Mouse (Mus musculus): ENCODE measurements around the gene Nsd1. TPM values are rescaled to one million over a fixed set of nuclear protein-coding genes. Genes with fewer than 3 reads are reported as not detected.
A peak's percentile ranks its signal among the peaks of the same experiment; 100 is the strongest.
"Not testable (repeated sequence)": the region's sequence is repeated elsewhere in the genome, so short reads cannot be mapped to it uniquely, and the experiment has no call there.

Nsd1 gene
- polyA plus RNA-seq, 1 experiment from 2014 or later: 78.7 TPM

DNA sequence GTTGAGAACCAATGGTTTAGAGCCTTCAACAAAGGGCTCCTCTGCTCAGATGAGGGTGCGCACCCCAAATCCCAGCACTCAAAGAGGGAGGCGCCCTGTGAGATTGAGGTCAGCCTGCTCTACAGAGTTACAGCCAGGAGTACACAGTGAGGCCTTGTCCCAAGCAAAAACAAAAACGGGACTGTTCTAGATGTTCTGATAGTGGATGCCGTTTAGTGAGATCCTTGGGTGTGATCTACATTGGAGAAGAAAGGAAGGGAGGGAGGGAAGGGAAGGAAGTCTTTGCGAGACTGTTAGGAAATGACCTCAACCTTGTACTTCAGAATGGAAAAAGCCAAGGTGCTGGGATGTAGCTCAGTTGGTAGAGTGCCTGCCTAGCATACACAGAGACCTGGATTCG is 33.3 kb upstream of the Nsd1 start:
- no peak for ATAC-seq (ENCODE audit: low FRiP score)
- H3K4me2 ChIP-seq (replicated peaks): no peak overlapping the region
- H3K9me3 ChIP-seq (replicated peaks): no peaks in the 10 kb centered on the region
- no peak overlapping the region for H3K9ac ChIP-seq
- H3K36me3 ChIP-seq: no peaks in the 10 kb centered on the region
- H3K4me3 ChIP-seq: no peak overlapping the region
- H3K4me1 ChIP-seq: peaks cover 16% of the 10 kb centered on the region
- 85% methylated on average over 6 of the region's 6 CpGs for WGBS
- H3K27ac ChIP-seq: no peak overlapping the region
- H3K27me3 ChIP-seq: no peaks in the 10 kb centered on the region; the same call in 1 of the 2 replicates

DNA sequence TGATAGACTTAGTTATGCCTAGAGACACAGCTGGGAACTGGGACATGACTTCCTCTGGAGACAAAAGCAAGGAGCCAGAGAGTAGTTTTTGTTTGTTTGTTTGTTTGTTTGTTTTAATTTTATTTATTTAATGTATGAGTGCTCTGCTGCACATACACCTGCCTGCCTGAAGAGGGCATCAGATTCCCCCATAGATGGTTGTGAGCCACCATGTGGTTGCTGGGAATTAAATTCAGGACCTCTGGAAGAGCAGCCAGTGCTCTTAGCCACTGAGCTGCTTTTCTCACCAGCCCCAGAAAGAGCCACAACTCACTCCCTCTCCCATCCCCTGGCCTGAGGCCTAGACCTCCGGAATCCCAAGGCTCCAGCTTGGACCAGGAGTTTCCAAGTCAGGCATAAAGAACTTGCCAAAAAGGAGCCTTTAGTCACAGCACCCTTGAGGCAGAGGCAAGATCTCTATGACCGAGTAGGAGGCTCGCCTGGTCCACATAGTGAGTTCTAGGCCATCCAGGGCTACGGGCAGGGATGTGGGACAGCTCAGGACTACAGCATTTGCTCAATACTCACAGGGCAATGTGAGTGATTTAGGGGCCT is 31.6 kb upstream of the Nsd1 start:
- H3K4me1 ChIP-seq: 0 out of 2 replicates have a peak, but pooled peaks cover 5% of the 10 kb centered on the region
- no peak overlapping the region for H3K27ac ChIP-seq
- H3K27me3 ChIP-seq: no peaks in the 10 kb centered on the region
- 60% methylated on average over 4 of the region's 4 CpGs for WGBS
- no peaks in the 10 kb centered on the region for H3K36me3 ChIP-seq
- H3K4me2 ChIP-seq (replicated peaks): no peak overlapping the region
- no peak for ATAC-seq (ENCODE audit: low FRiP score)
- H3K4me3 ChIP-seq: no peak overlapping the region
- H3K9me3 ChIP-seq (replicated peaks): no peaks in the 10 kb centered on the region
- H3K9ac ChIP-seq: no peak overlapping the region

DNA sequence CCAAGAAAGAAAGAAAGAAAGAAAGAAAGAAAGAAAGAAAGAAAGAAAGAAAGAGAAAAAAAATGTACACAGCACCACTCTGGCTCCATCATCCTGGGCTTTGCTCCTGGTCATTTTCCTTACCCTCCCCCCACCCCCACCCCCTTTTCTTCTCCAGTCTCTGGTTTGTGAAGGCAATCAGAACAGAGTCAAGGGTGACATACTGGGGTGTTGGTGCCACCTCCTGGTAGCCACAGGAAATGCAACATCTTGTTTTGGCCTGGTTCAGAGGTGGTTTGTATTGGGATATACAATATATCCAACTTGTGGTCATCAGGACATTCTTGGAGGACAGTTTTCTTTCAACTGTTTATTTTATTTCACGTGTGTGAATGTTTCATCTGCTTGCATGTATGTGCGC is 31.0 kb upstream of the Nsd1 start:
- Histone ChIP-seq H3K4me1 (0 out of 2 replicates have a peak, but pooled peaks cover 5% of the 10 kb centered on the region), H3K9ac (no peak overlapping the region), H3K4me2 (replicated peaks) (no peak overlapping the region), H3K27me3 (no peaks in the 10 kb centered on the region), H3K27ac (no peak overlapping the region), H3K9me3 (replicated peaks) (no peaks in the 10 kb centered on the region), H3K36me3 (no peaks in the 10 kb centered on the region), H3K4me3 (no peak overlapping the region)
- ATAC-seq (ENCODE audit: low FRiP score): peak; percentile 56
- WGBS: 41% methylated on average over 2 of the region's 2 CpGs

DNA sequence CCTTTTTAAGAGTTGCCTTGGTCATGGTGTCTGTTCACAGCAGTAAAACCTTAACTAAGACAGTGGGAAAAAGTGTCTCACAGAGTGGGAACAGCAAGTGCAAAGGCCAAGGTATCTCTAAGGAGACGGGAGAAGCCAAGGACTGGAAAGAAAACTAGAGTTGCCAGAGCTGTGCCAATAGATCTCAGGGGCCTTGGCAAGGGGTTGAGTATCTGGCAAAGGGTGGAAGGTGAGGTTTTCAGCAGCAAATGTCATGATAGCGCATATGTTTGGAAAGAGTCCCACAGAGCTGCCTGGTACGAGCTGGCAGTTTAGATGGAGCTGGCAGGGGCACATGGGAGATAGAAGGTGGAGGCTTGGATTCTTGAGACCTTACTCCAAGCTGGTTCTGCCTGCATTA is 30.0 kb upstream of the Nsd1 start:
- H3K27me3 ChIP-seq: no peaks in the 10 kb centered on the region
- H3K27ac ChIP-seq: no peak overlapping the region
- H3K4me3 ChIP-seq: no peak overlapping the region
- no peak overlapping the region for H3K4me2 ChIP-seq (replicated peaks)
- H3K4me1 ChIP-seq: 0 out of 2 replicates have a peak, but pooled peaks cover 5% of the 10 kb centered on the region
- 89% methylated on average over 3 of the region's 3 CpGs for WGBS
- no peaks in the 10 kb centered on the region for H3K36me3 ChIP-seq
- no peak overlapping the region for H3K9ac ChIP-seq
- H3K9me3 ChIP-seq (replicated peaks): no peaks in the 10 kb centered on the region
- ATAC-seq (ENCODE audit: low FRiP score): no peak

DNA sequence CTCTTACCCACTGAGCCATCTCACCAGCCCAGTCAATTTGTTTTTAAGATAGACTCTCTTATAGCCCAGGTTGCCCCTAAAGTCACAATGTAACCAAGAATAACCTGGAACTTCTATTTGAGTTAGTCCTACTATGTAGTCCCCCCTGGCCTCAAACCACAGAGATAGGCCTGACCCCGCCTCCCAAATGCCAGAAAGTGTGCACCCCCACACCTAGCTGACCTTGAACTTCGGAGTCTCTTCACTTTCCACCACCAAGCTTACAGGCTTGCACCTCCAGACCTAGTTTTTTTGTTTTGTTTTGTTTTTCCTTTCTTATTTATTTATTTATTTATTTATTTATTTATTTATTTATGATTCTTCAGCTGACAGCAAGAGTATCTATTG is 27.8 kb upstream of the Nsd1 start:
- Histone ChIP-seq H3K9ac (no peak overlapping the region), H3K4me1 (0 out of 2 replicates have a peak, but pooled peaks cover 5% of the 10 kb centered on the region), H3K36me3 (no peaks in the 10 kb centered on the region), H3K4me3 (no peak overlapping the region), H3K27ac (no peak overlapping the region), H3K4me2 (replicated peaks) (peak overlapping the region; percentile 47), H3K9me3 (replicated peaks) (no peaks in the 10 kb centered on the region), H3K27me3 (no peaks in the 10 kb centered on the region)
- ATAC-seq (ENCODE audit: low FRiP score): no peak
- WGBS: 68% methylated on average over 2 of the region's 2 CpGs

DNA sequence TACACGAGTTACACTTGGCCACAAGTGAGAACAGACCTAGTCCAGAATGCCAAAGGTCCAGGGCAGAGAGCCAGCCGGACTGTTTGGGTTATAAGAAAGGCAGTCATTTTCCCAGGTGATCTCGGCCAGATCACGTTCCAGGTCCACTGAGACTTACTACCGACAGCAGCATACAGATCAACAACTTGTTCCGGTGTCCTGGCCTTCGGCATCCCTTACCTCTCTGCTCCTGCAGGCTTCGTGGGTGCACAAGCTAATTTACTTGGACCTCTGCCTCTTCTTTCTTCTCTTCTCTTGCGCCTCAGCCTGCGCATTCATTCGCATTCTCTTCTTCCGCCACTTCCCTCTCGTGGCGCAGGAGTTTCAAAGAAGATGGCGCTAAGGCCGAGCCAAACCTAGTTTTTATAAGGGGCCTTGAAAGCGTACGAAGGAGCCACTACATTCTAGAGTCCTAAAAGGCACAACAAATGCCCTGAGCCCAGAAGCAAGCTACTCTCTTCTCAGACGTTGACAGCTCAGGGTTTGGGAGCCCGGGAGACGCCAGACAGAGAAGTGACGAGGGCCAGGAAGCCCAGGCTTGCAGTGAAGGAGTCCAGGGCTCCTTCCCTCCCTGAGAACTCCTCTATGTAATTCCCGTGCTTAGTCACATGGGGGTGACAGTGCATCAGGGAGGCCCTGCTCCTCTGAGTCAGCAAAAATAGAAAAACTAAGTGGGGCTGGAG is 27.2 kb upstream of the Nsd1 start:
- Histone ChIP-seq H3K27ac (peak overlapping the region; percentile 32), H3K27me3 (no peaks in the 10 kb centered on the region)
- 4% methylated on average over 23 of the region's 23 CpGs for WGBS

DNA sequence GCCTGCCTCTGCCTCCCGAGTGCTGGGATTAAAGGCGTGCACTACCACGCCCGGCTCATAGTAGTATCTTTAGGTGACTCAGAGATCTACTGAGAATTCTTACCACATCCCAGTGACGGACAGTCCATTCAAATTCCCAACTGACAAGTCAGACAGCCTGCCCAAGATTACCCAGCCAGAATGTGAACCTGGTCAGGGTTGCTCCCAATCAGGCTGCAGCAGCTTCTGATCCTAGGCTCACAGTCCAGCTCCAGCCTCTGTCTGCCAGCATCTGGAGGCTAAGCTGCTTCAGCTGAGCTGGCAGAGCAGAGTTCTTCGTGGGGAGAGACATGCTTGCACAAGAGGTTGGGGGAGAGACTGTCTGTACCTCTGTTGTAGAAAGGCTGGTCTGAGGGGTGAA is 26.2 kb upstream of the Nsd1 start:
- H3K4me3 ChIP-seq: no peak overlapping the region
- 0 out of 2 replicates have a peak, but pooled peaks cover 5% of the 10 kb centered on the region for H3K4me1 ChIP-seq
- no peak for ATAC-seq (ENCODE audit: low FRiP score)
- H3K36me3 ChIP-seq: no peaks in the 10 kb centered on the region
- 87% methylated on average over 6 of the region's 6 CpGs for WGBS
- H3K9me3 ChIP-seq (replicated peaks): no peaks in the 10 kb centered on the region
- H3K27ac ChIP-seq: no peak overlapping the region
- H3K27me3 ChIP-seq: no peaks in the 10 kb centered on the region
- no peak overlapping the region for H3K4me2 ChIP-seq (replicated peaks)
- H3K9ac ChIP-seq: no peak overlapping the region

More for the DNA sequence above, 27.2 kb upstream of the Nsd1 start:
- ATAC-seq (ENCODE audit: low FRiP score): peak; percentile 74
- Histone ChIP-seq H3K36me3 (no peaks in the 10 kb centered on the region), H3K9ac (peak overlapping the region; percentile 23; the same call in 1 of the 2 replicates), H3K4me2 (replicated peaks) (peak overlapping the region; percentile 47), H3K9me3 (replicated peaks) (no peaks in the 10 kb centered on the region), H3K4me1 (0 out of 2 replicates have a peak, but pooled peaks cover 5% of the 10 kb centered on the region), H3K4me3 (peak overlapping the region; percentile 23)

DNA sequence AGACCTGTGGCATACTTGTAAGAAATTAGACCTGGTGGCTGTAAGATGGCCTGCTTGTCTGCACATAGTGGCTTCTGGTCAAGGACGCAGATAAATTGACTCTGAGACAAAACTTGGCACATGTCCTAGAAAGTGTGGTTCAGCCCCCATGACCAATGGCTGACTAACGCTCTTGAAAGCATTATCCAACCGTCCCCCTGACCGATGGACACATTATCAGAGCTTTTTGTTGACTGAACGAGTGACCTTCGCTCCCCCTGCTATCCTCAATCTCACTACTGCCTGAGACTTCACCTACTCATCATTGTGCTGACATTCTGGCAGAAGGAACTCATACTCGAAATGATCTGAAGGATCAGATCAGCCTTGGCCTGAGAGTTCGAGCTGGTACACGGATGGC is 22.5 kb upstream of the Nsd1 start:
- H3K36me3 ChIP-seq; H3K4me3 ChIP-seq; H3K9ac ChIP-seq; ATAC-seq (ENCODE audit: low FRiP score); H3K9me3 ChIP-seq (replicated peaks); H3K4me2 ChIP-seq (replicated peaks); H3K27ac ChIP-seq; H3K27me3 ChIP-seq: not testable (repeated sequence)
- H3K4me1 ChIP-seq: peaks cover 12% of the 10 kb centered on the region
- WGBS: 58% methylated on average over 6 of the region's 9 CpGs

DNA sequence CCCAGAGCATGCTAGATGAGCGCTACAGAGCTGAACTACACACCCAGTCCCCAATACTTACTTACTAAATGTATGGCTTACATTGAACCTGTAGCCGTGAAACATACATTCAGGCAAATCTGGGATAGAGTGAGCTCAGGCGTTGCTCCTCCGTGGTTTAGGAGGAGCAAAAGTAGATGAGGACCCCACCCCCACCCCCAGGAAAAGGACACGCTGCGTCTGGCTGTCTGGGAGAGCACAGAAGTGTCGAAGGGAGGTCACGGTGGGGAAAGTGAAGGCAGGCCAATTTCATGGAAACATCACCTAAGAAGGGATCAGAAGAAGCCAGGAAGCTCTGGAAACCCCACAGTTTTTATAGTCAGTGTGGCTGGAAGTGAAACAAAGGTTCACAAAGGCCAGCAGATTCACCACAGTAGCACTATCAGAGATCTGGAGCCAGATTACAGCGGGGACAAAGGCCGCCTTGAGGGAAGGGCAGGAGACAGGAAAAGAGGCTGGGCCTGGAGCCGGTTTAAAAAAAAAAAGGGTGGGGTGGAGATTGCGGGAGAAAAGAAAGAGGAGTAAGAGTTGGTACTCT is 20.0 kb upstream of the Nsd1 start:
- Histone ChIP-seq H3K27me3 (no peaks in the 10 kb centered on the region), H3K9me3 (replicated peaks) (no peaks in the 10 kb centered on the region), H3K4me1 (peaks cover 10% of the 10 kb centered on the region), H3K9ac (peak overlapping the region; percentile 62), H3K27ac (peak overlapping the region; percentile 94), H3K36me3 (no peaks in the 10 kb centered on the region), H3K4me3 (peak overlapping the region; percentile 38), H3K4me2 (replicated peaks) (peak overlapping the region; percentile 65)
- 3% methylated on average over 12 of the region's 12 CpGs for WGBS
- no peak for ATAC-seq (ENCODE audit: low FRiP score)

DNA sequence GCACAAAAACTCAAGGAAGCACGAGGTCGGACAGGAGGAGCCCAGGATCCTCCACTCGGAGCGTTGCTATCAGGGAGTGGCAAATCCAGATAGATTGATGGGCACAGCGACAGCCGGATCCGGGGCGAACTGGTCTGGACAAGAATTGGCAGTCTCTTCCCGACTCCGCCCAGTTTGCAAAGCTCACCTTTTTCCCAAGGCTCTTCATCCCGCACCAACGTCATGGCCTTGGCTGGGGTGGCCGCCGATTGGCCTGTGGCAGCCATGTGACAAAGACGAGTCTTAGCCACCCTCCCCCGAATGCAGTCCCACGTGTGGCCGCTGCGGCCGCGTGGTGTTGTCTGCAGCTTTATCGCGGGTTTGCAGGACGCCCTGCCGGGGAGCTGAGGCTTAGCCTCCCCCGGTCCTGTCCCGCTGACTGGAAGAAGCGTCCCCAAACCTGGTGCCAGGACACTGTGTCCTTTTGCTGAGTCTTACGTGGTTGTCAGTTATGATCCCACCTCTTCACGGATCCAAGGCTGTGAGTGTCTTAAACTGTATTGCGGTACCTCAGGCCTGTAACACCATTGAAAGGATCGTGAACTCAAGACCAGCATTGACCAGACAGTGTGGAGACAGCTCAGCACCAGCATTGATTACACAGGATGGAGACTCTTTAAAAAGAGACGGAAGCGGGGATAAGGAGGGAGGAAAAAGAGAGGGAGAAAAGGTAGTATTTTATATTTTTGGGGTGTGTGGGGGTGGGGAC is 19.3 kb upstream of the Nsd1 start:
- Histone ChIP-seq H3K4me2 (replicated peaks) (peak overlapping the region; percentile 65), H3K9ac (peak overlapping the region; percentile 62), H3K4me3 (peak overlapping the region; percentile 38), H3K27ac (peak overlapping the region; percentile 94), H3K27me3 (no peaks in the 10 kb centered on the region), H3K36me3 (no peaks in the 10 kb centered on the region), H3K9me3 (replicated peaks) (no peaks in the 10 kb centered on the region), H3K4me1 (peaks cover 10% of the 10 kb centered on the region)
- 3% methylated on average over 34 of the region's 34 CpGs for WGBS
- ATAC-seq (ENCODE audit: low FRiP score): peak; percentile 99

DNA sequence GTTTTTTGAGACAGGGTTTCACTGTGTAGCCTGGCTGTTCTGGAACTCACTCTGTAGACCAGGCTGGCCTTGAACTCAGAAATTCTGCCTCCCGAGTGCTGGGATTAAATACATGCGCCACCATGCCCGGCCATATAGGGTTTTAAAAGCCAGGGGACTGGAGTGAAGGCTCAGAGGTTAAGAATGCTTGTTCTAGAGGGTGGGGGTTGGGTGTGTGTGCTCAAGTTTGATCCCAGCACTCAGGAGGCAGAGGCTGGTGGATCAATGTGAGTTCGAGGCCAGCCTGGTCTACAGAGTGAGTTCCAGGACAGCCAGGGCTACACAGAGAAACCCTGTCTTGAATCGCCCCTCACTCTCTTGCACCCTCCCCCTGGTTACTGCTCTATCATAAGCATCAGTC is 18.0 kb upstream of the Nsd1 start:
- Histone ChIP-seq H3K36me3 (no peaks in the 10 kb centered on the region), H3K4me3 (no peak overlapping the region), H3K27me3 (no peaks in the 10 kb centered on the region), H3K9ac (no peak overlapping the region), H3K27ac (no peak overlapping the region), H3K9me3 (replicated peaks) (no peaks in the 10 kb centered on the region), H3K4me2 (replicated peaks) (no peak overlapping the region), H3K4me1 (peaks cover 10% of the 10 kb centered on the region)
- ATAC-seq (ENCODE audit: low FRiP score): no peak
- 88% methylated on average over 5 of the region's 5 CpGs for WGBS

DNA sequence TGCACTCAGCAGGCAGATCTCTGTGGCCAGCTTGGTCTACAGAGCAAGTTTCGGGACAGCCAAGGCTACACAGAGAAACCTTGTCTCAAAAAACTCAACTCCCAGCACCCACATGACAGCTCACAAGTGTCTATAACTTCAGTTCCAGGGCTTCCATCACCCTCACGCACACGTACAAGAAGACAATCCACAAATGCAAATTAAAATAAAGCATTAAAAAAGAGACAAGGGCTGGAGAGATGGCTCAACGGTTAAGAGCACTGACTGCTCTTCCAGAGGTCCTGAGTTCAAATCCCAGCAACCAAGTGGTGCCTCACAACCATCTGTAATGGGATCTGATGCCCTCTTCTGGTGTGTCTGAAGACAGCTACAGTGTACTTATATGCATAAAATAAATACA is 6.8 kb upstream of the Nsd1 start:
- not testable (repeated sequence) for H3K4me3 ChIP-seq; H3K9ac ChIP-seq; H3K4me1 ChIP-seq; H3K9me3 ChIP-seq (replicated peaks); H3K27me3 ChIP-seq; ATAC-seq (ENCODE audit: low FRiP score); H3K4me2 ChIP-seq (replicated peaks); H3K27ac ChIP-seq; H3K36me3 ChIP-seq
- WGBS: 86% methylated on average over 4 of the region's 4 CpGs
